Mouse (Mus musculus): ENCODE measurements around the gene Unc119.

DNA sequence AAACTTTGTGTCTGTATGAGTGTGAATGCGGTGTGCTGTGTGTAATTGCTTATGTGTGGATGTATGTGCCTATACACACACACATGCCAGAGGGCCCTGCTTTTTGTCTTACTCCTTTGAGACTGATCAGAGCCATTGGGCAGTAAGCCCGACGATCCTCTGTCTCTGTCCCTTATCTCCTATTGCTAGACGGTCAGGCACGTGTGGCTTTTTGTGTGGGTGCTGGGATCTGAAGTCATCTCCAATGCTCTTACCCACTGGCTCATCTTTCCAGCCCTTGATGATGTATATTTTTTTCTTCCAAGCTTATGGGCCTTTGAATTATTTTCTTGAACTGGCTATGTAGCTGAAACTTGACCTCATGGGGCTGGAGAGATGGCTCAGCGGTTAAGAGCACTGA, 11.6 kb downstream of the Unc119 start:
- TF ChIP-seq ZC3H11A (IDR thresholded peaks at IDR 0.05; ENCODE audit: borderline replicate concordance, low read depth, low read length) (no peak), ZNF384 (IDR thresholded peaks at IDR 0.05; ENCODE audit: low read depth, low read length) (no peak)

Measured in ES-E14 (cell line).